Mouse (Mus musculus): ENCODE results near the gene Fgfr2.

DNA sequence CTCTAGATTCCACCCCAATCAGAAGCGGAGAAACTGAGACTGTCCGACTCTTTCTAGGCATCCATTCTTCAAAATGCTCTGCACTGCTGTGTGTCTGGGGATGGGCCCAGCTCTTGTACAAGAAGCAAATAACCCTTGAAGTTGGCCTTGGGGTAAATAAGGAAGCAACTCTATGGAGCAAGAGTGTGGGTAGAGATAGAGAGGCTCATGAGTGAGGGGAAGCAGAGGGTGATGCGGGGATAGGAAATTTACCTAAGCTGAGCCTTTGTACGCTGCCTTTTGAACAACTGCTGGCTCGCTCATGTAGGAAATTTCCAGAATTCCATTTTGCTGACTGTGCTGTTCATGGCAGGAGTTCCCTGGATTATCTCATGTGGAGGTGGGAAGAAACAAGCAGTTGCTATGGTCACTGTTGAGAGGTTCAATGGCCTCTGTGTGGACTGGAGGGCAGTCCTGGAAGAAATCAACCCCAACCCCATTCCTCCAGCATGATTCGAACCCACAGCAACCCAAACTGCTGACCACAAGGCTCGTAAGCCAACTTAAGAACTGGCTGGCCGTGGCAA lies 896.0 kb downstream of the Fgfr2 start:
- TF ChIP-seq CTCF (conservative IDR thresholded peaks at IDR 0.05; ENCODE audit: low read length) (no peak), POU5F1 (IDR thresholded peaks at IDR 0.05; ENCODE audit: borderline replicate concordance, low read length) (no peak), NANOG (IDR thresholded peaks at IDR 0.05; ENCODE audit: borderline replicate concordance, low read length) (no peak)

All from E14TG2a.4 (cell line).